Mouse (Mus musculus): ENCODE data around the gene Morn2.

DNA sequence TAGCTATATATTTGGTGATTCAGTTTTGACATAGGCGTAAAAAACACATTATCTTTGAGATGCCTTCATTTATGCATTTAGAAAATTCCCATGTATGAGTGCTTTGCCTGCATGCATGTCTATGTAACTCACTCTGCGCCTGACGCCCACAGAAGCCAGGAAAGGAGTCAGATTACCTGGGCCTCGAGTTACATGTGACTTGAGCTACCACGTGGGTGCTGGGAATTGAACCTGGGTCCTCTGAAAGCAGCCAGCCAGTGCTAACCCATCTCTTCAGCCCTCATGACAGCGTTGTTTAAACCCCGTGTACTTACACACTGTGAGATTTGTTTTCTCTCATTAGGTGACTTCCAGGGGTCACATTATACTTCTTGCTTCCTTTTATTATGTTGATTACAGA lies 34.5 kb downstream of the Morn2 start:
- TF ChIP-seq CTCF (IDR thresholded peaks at IDR 0.05; ENCODE audit: low read depth) (no peak), EP300 (IDR thresholded peaks at IDR 0.05; ENCODE audit: low read depth) (no peak)
